Mouse (Mus musculus): ENCODE data around the gene F830045P16Rik.
"Not testable (repeated sequence)": the region's sequence is repeated elsewhere in the genome, so short reads cannot be mapped to it uniquely, and the experiment has no call there.

Gene F830045P16Rik

GRCm38 (mm10) chr2:129483150-129483549, 53.3 kb downstream of the F830045P16Rik start:
- DNase-seq, result no peak

GRCm38 (mm10) chr2:129471905-129472304, 64.5 kb downstream of the F830045P16Rik start:
- no peak for DNase-seq

- no peak for DNase-seq
Observed at GRCm38 (mm10) chr2:129470839-129471238, 65.6 kb downstream of the F830045P16Rik start.

GRCm38 (mm10) chr2:129438772-129439171, 97.6 kb downstream of the F830045P16Rik start:
- DNase-seq, result not testable (repeated sequence)

- DNase-seq, result no peak
Observed at GRCm38 (mm10) chr2:129435154-129435553, 101.2 kb downstream of the F830045P16Rik start.

- DNase-seq, result no peak
Observed at GRCm38 (mm10) chr2:129423741-129424140, 112.7 kb downstream of the F830045P16Rik start.

- DNase-seq, result no peak
Observed at GRCm38 (mm10) chr2:129420897-129421561, 115.4 kb downstream of the F830045P16Rik start.

- DNase-seq, result no peak
Observed at GRCm38 (mm10) chr2:129419361-129419880, 117.0 kb downstream of the F830045P16Rik start.

GRCm38 (mm10) chr2:129414593-129414992, 121.8 kb downstream of the F830045P16Rik start:
- DNase-seq, result no peak

GRCm38 (mm10) chr2:129413488-129413887, 122.9 kb downstream of the F830045P16Rik start:
- peak; percentile 8 for DNase-seq

- DNase-seq, result no peak
Observed at GRCm38 (mm10) chr2:129411651-129412050, 124.8 kb downstream of the F830045P16Rik start.

GRCm38 (mm10) chr2:129410344-129410743, 126.1 kb downstream of the F830045P16Rik start:
- DNase-seq, result no peak

GRCm38 (mm10) chr2:129408476-129408875, 127.9 kb downstream of the F830045P16Rik start:
- DNase-seq, result peak; percentile 52
